Mouse (Mus musculus) hindbrain, embryonic 13.5 days (tissue): ENCODE results near the gene Timp4. TPM values are rescaled to one million over a fixed set of nuclear protein-coding genes. Genes with fewer than 3 reads are reported as not detected.
"Not testable (repeated sequence)": the region's sequence is repeated elsewhere in the genome, so short reads cannot be mapped to it uniquely, and the experiment has no call there.

Experiments
- ATAC-seq: fragments of 200-750 bp; cut with Nextera tagmentation; 2 replicates; pipeline ENCODE4 v1.8.0; 2017; ENCODE audit warnings: moderate TSS enrichment; ENCODE audit not compliant: low FRiP score
- H3K27ac ChIP-seq: fragments of 300-500 bp; sonication (generic); 2 replicates; pipeline ENCODE4 v1.5.1; 2015; ENCODE audit warnings: inconsistent platforms, mild to moderate bottlenecking, moderate library complexity
- H3K27me3 ChIP-seq: fragments of 300-500 bp; sonication (generic); 2 replicates; pipeline ENCODE4 v1.6.1; 2015; ENCODE audit warnings: mild to moderate bottlenecking, inconsistent platforms
- H3K36me3 ChIP-seq: fragments of 300-500 bp; sonication (generic); 2 replicates; pipeline ENCODE4 v1.6.1; 2015; ENCODE audit warnings: mild to moderate bottlenecking, inconsistent platforms
- H3K4me1 ChIP-seq: fragments of 300-500 bp; sonication (generic); replicated peaks from 2 replicates; pipeline ENCODE4 v1.6.1; 2015; ENCODE audit warnings: inconsistent platforms
- H3K4me2 ChIP-seq: fragments of 300-500 bp; sonication (generic); 2 replicates; pipeline ENCODE4 v1.6.1; 2015; ENCODE audit warnings: inconsistent platforms, mild to moderate bottlenecking, moderate library complexity
- H3K4me3 ChIP-seq: fragments of 300-500 bp; sonication (generic); 2 replicates; pipeline ENCODE4 v1.5.1; 2015; ENCODE audit warnings: mild to moderate bottlenecking, inconsistent platforms
- H3K9ac ChIP-seq: fragments of 300-500 bp; sonication (generic); 2 replicates; pipeline ENCODE4 v1.6.1; 2015; ENCODE audit warnings: mild to moderate bottlenecking, inconsistent platforms
- H3K9me3 ChIP-seq: fragments of 300-500 bp; sonication (generic); 2 replicates; pipeline ENCODE4 v1.6.1; 2016; ENCODE audit warnings: inconsistent platforms
- WGBS: fragments of 180-500 bp; shearing (Covaris S2); methylation state at CpG from one replicate; pipeline ENCODE4 v1.1.7; 2015; 5-methylcytosine and 5-hydroxymethylcytosine counted together
- polyA plus RNA-seq: library from polyadenylated mRNA; unstranded; fragments of >200 nt; fragmentation: Nextera tagmentation; extraction: Ambion mirVana; gene quantifications from 2 replicates; pipeline ENCODE4 v1.2.1, GENCODE M21; 2015

The Timp4 gene
- polyA plus RNA-seq, 1 experiment from 2014 or later = 11.8 TPM

DNA sequence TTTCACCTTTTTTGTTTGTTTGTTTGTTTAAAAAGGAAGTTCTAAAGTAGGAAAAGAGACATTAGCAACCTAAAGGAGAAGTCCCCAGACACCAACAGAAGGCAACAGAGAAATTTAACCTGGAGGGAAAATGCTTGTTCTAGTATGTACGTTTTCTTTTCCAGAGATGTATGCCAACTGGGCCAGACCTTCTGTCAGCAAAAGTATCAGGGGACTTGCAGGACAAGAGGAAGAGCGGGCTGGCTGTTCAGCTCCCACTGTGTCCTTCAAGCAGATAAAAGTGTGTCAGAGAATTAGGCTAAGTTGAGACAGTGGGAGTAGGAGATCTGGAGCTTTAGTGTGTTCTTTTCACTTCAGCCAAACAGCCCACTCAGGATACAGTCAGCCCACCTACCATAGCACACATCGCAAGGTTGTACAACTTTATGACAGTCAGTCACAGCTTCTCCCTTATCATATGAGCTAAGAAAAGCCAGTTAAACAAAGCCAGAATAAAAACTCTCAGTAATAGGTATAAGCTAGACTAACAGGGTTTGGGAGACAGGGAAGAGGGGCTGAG, 6.4 kb downstream of the Timp4 start:
- no peak for ATAC-seq
- H3K27me3 ChIP-seq = peaks cover 10% of the 10 kb centered on the region; the same call in 1 of the 2 replicates
- no peak overlapping the region for H3K27ac ChIP-seq
- no peak overlapping the region for H3K4me2 ChIP-seq
- 80% methylated on average over 3 of the region's 3 CpGs for WGBS
- H3K9ac ChIP-seq = no peak overlapping the region
- H3K4me3 ChIP-seq = no peak overlapping the region
- no peaks in the 10 kb centered on the region for H3K9me3 ChIP-seq
- H3K36me3 ChIP-seq = peaks cover 37% of the 10 kb centered on the region
- H3K4me1 ChIP-seq = no peaks in the 10 kb centered on the region

DNA sequence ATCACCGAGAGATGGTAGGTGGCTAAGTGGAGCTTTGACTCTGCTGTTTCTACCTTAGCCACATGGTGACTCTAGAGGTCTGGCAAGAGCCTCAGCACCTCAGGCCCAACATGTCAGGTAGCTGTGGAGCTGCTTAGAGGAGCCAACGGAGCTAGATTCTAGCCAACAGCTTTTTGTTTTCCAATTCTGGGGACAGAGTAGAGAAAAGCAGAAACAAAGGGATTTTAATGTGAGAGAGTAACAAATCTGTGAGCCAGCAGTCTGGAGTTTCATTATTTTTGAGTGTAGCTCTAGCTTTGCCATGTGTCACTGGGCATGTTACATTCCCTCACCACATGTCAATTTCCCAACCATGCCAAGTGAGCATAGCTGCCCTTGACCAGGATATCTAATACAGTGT, 7.8 kb downstream of the Timp4 start:
- Histone ChIP-seq H3K27me3 (no peaks in the 10 kb centered on the region), H3K9ac (no peak overlapping the region), H3K4me3 (no peak overlapping the region), H3K9me3 (no peaks in the 10 kb centered on the region), H3K4me1 (no peaks in the 10 kb centered on the region), H3K4me2 (no peak overlapping the region), H3K36me3 (peaks cover 40% of the 10 kb centered on the region), H3K27ac (no peak overlapping the region)
- no peak for ATAC-seq
- 74% methylated on average over 2 of the region's 2 CpGs for WGBS

DNA sequence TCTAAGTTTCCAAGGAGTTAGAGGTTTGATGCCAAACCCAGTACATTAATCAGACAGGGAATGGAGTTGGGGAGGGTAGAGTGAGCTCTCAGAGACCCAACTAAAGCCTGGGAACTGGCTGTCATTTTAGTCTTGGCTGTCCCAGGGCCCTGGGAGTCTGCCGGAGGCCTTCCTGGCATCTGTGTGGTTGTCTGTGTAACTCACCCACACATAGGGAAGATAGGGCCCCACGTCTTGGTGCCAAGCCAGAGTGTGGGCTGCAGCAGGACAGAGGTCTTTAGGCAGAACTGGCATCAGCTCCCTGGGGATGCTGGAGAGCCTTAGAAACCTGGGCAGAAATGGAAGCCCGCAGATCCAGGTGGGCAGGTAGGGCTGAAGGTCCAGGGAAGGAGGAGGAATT, 10.1 kb downstream of the Timp4 start:
- H3K36me3 ChIP-seq = peaks cover 39% of the 10 kb centered on the region
- no peak overlapping the region for H3K4me3 ChIP-seq
- H3K27ac ChIP-seq = peak overlapping the region; percentile 8; the same call in 1 of the 2 replicates
- no peaks in the 10 kb centered on the region for H3K9me3 ChIP-seq
- H3K4me2 ChIP-seq = no peak overlapping the region
- no peaks in the 10 kb centered on the region for H3K27me3 ChIP-seq
- 85% methylated on average over 3 of the region's 3 CpGs for WGBS
- no peaks in the 10 kb centered on the region for H3K4me1 ChIP-seq
- no peak overlapping the region for H3K9ac ChIP-seq
- ATAC-seq = no peak

DNA sequence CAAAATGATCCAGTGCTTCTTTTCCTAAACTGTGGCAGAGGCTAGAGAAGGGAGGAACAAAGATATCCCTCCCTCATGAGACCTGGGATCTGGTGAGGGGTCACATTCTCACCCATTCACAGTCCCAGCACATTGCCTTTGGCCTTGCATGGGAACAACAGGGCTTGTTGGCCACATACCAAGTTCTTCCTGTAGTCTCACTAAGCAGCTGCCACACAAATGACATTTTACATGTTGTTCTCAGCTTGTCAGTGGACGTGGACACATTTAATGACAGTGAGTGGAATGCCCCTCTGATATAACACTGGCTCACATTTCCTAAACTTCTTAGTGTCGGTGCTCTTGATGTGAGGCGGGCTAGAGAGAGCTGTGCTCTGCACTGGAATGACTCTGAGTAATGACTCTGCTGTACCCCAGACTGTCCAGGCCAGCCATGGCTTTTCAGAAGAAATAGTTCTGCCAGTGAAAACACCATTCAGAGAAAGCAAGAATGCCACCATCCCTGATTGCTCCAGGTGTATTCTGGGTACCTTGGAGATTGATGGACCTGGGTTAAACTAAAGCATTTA, 10.8 kb downstream of the Timp4 start:
- Histone ChIP-seq H3K4me1 (no peaks in the 10 kb centered on the region), H3K9ac (no peak overlapping the region), H3K27me3 (no peaks in the 10 kb centered on the region), H3K4me3 (no peak overlapping the region), H3K4me2 (no peak overlapping the region), H3K36me3 (peaks cover 37% of the 10 kb centered on the region), H3K9me3 (no peaks in the 10 kb centered on the region), H3K27ac (no peak overlapping the region)
- no peak for ATAC-seq
- 65% methylated on average over 3 of the region's 3 CpGs for WGBS

DNA sequence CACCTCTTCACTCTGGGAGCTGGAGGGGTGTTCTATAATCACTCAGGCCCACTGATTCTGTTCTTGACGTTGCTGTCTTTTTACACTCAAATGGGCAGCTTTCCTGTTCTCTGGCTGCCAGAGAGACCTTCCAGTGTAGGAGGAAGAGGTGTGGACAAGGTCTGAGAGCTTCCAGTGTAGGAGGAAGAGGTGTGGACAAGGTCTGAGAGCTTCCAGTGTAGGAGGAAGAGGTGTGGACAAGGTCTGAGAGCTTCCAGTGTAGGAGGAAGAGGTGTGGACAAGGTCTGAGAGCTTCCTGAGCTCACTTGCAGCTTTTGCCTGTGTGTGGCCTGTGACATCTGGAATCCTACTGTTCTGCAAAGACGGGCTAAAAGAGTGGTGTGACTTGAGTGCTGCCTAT, 11.6 kb downstream of the Timp4 start:
- not testable (repeated sequence) for H3K9ac ChIP-seq, ATAC-seq, H3K27ac ChIP-seq, H3K4me1 ChIP-seq, H3K4me2 ChIP-seq, H3K27me3 ChIP-seq, H3K4me3 ChIP-seq, H3K9me3 ChIP-seq
- 59% methylated on average over 2 of the region's 2 CpGs for WGBS
- H3K36me3 ChIP-seq = peaks cover 30% of the 10 kb centered on the region

DNA sequence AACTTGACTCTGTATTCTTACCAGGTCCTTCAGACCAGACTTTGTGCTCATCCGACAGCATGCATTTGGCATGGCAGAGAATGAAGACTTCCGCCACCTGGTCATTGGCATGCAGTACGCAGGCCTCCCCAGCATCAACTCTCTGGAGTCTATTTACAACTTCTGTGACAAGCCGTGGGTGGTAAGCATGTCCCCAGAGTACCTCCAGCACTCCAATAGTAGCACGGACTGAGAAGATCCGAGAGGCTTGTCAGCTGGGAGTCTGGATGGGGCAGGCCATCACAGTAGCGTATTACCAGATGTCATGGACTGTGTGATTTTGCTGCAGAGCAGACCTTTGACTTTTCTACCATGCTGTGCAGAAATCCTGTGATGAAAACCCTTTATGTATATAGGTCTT, 12.7 kb downstream of the Timp4 start:
- Histone ChIP-seq H3K27me3 (no peaks in the 10 kb centered on the region), H3K4me2 (no peak overlapping the region), H3K27ac (no peak overlapping the region), H3K4me3 (no peak overlapping the region), H3K4me1 (no peaks in the 10 kb centered on the region), H3K9me3 (no peaks in the 10 kb centered on the region), H3K9ac (no peak overlapping the region), H3K36me3 (peaks cover 20% of the 10 kb centered on the region)
- 82% methylated on average over 7 of the region's 7 CpGs for WGBS
- no peak for ATAC-seq

DNA sequence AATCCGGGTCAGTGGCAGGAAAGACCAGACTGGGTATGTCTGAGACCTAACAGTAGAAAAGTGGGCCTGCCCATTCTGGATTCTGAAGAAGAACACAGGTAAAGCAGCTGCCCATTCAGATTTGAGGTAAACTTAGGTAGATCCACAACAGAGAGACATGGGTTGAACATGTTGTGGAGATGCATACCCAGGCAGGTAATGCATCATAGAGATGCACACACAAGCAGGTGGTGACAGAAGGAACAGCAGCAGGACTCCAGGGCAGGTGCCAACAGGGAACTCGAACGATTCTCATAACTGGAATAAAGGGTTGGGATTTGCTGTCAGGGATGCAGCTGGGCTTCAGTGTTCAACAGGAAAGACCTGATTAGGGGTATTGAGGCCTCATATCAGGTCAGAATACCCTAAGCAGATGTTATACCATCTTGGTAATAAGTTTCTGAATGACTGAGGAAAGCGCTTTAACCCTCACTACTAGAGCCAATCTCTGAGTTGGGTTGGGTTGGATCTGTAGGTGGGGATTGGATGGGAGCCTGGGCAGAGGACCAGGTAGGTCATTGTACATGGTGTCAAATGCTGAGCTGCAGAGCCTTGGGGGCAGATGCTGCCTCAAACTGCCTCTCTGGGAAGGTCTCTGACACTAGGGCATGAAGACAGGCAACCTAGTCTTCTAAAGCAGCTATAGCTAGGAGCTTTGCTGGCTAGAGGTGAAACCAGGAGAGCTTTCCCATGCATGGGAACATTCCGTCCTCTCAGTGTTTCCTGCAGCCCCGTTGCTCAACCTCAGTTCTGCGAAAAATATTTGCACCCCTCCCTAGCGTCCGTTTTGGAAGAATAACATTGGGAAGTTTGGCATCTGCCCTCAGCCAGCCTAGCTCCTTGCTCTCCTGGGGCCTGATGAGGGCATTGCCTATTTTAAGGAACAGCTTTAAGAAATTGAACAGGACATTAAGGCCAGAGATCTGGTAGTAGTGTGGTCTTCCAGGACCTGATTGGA, 13.7 kb downstream of the Timp4 start:
- Histone ChIP-seq H3K27me3 (no peaks in the 10 kb centered on the region), H3K9me3 (no peaks in the 10 kb centered on the region), H3K4me1 (no peaks in the 10 kb centered on the region), H3K27ac (no peak overlapping the region), H3K36me3 (peaks cover 14% of the 10 kb centered on the region), H3K9ac (no peak overlapping the region), H3K4me2 (no peak overlapping the region), H3K4me3 (no peak overlapping the region)
- 82% methylated on average over 9 of the region's 9 CpGs for WGBS
- ATAC-seq = no peak

DNA sequence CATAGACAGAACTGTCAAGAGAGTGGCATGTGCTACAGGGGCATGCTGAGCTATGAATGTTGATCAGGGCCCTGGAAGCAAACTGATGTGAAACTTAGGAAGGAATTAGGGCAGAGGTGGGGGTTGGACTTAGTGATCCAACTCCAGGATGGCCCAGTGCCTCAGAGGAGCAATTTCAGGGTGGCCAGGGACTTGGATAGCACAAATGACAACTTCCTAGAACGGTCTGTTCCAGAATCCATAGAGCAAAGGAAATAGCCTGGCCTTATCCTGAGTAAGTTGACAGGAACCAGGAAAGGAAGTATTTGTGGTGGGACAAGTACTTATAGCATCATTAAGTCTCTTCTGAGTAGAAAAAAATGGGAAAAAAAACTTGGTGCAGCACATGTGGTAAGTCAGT, 19.4 kb downstream of the Timp4 start:
- Histone ChIP-seq H3K27ac (no peak overlapping the region), H3K9me3 (no peaks in the 10 kb centered on the region), H3K36me3 (no peaks in the 10 kb centered on the region), H3K4me2 (no peak overlapping the region), H3K4me1 (no peaks in the 10 kb centered on the region), H3K9ac (no peak overlapping the region), H3K4me3 (no peak overlapping the region), H3K27me3 (no peaks in the 10 kb centered on the region)
- no peak for ATAC-seq
- 90% methylated on average over 1 of the region's 1 CpGs for WGBS

DNA sequence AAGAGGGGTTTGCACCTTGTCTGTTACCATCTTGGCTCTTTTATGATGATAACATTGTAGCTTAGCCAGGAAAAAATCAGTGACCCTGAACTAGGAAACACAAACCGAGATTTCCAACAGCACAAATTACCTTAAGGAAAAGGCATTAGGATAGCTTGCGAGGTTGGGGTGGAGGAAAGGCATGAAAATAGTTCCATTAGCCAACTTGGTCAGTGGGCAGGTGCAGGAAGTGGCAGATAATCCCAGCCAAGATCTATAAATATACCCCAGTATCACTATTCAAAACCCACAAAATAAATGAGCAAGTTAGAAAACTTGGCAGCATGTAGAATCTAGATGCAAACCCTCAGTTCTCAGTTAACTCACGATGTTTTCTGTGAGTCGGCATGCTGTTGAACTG, 20.2 kb downstream of the Timp4 start:
- H3K9me3 ChIP-seq = no peaks in the 10 kb centered on the region
- ATAC-seq = no peak
- H3K4me1 ChIP-seq = no peaks in the 10 kb centered on the region
- H3K27me3 ChIP-seq = no peaks in the 10 kb centered on the region
- H3K4me2 ChIP-seq = no peak overlapping the region
- H3K9ac ChIP-seq = no peak overlapping the region
- no peak overlapping the region for H3K4me3 ChIP-seq
- WGBS = 87% methylated on average over 4 of the region's 4 CpGs
- H3K27ac ChIP-seq = no peak overlapping the region
- no peaks in the 10 kb centered on the region for H3K36me3 ChIP-seq

DNA sequence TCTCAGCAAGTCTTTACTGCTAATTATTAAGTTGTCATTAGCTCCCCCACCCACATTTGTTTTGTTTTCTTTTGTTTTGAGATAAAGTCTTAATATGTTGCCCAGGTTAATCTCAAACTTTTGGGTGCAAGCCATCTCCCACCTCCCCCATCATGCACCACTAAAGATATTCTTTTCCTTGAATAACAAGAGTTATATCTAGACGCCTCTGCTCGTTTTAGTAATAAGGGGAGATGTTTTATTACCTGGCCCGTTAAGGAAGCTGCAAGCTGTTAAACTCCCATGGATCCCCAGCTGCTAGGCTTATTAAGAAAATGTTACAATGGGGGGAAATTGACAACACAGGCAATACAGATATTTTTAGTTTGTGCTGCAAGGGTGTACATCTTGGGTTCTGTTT, 21.4 kb downstream of the Timp4 start:
- no peak overlapping the region for H3K4me2 ChIP-seq
- H3K27me3 ChIP-seq = no peaks in the 10 kb centered on the region
- no peak overlapping the region for H3K4me3 ChIP-seq
- H3K27ac ChIP-seq = no peak overlapping the region
- no peak overlapping the region for H3K9ac ChIP-seq
- ATAC-seq = no peak
- H3K36me3 ChIP-seq = no peaks in the 10 kb centered on the region
- WGBS = 81% methylated on average over 3 of the region's 3 CpGs
- no peaks in the 10 kb centered on the region for H3K9me3 ChIP-seq
- H3K4me1 ChIP-seq = no peaks in the 10 kb centered on the region

DNA sequence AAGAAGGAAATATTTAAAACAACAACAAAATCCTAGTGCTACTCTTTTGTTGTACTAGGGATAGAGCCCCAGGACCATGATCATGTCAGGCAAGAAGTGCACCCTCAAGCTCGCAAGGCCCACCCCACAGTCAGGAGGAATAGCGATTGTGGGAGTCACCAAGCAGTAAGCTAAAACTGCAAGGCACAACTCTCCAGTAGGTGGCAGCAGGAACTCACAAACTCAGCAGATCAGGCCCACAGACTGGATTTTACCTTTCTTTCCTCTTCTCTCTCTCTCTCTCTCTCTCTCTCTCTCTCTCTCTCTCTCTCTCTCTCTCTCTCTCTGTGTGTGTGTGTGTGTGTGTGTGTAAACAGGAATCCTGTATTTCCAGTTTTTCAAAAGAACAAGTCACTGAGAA, 24.5 kb downstream of the Timp4 start:
- H3K36me3 ChIP-seq = no peaks in the 10 kb centered on the region
- H3K27me3 ChIP-seq = no peaks in the 10 kb centered on the region
- H3K4me3 ChIP-seq = no peak overlapping the region
- WGBS = 3% methylated on average over 2 of the region's 2 CpGs
- 0 out of 2 replicates have a peak, but pooled peaks have one; percentile 52 for ATAC-seq
- H3K4me1 ChIP-seq = no peaks in the 10 kb centered on the region
- H3K27ac ChIP-seq = no peak overlapping the region
- no peaks in the 10 kb centered on the region for H3K9me3 ChIP-seq
- H3K9ac ChIP-seq = no peak overlapping the region
- no peak overlapping the region for H3K4me2 ChIP-seq

DNA sequence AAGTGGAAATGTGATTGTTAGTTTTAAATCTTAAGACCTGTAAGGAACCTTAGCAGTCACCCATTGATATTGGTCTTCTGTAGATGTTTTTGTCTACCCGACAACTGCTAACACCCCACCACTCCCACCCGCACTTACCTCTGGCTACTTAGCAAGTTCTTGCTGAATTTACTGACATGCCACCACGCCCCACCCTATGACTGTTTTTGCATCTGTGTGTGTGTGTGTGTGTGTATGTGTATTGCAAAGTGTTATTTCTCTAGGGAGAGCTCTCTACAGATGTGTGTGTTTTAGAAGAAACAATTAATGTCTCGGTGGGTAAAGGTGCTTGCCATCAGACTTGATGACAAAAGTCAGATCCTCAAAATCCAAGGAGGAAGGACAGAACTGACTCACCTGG, 25.0 kb downstream of the Timp4 start, which contains the start of gene Gm17482:
Gene Gm17482, plus strand, starts transcription at position 301 of the 400 bp plus-strand sequence.
- 75% methylated on average over 4 of the region's 4 CpGs for WGBS
- no peak within 1 kb of the TSS for H3K27ac ChIP-seq

More for the DNA sequence above, 25.0 kb downstream of the Timp4 start, which contains the start of gene Gm17482:
- H3K9me3 ChIP-seq = no peaks in the 10 kb centered on the region
- H3K4me2 ChIP-seq = no peak within 1 kb of the TSS
- H3K36me3 ChIP-seq = no peaks in the 10 kb centered on the region
- no peaks in the 10 kb centered on the region for H3K4me1 ChIP-seq
- no peaks in the 10 kb centered on the region for H3K27me3 ChIP-seq
- no peak within 1 kb of the TSS for H3K9ac ChIP-seq
- H3K4me3 ChIP-seq = no peak within 1 kb of the TSS
- 0 out of 2 replicates have a peak, but pooled peaks have one; percentile 36 for ATAC-seq
